Mouse (Mus musculus): ENCODE data around the gene Btbd9.

Btbd9 gene

GRCm38 (mm10) chr17:30212647-30213046, 363.6 kb downstream of the Btbd9 start:
- no peak for DNase-seq (ENCODE audit: low read depth, low spot score)

- no peak for DNase-seq (ENCODE audit: low read depth, low spot score)
Observed at GRCm38 (mm10) chr17:30210936-30211335, 365.4 kb downstream of the Btbd9 start.

- no peak for DNase-seq (ENCODE audit: low read depth, low spot score)
Observed at GRCm38 (mm10) chr17:30210262-30210661, 366.0 kb downstream of the Btbd9 start.

GRCm38 (mm10) chr17:30205062-30205825, 371.0 kb downstream of the Btbd9 start:
- no peak for DNase-seq (ENCODE audit: low read depth, low spot score)

GRCm38 (mm10) chr17:30200283-30200682, 376.0 kb downstream of the Btbd9 start:
- no peak for DNase-seq (ENCODE audit: low read depth, low spot score)

GRCm38 (mm10) chr17:30199374-30200247, 376.7 kb downstream of the Btbd9 start:
- DNase-seq (ENCODE audit: low read depth, low spot score), result no peak

- DNase-seq (ENCODE audit: low read depth, low spot score), result no peak
Observed at GRCm38 (mm10) chr17:30198422-30198821, 377.9 kb downstream of the Btbd9 start.

- no peak for DNase-seq (ENCODE audit: low read depth, low spot score)
Observed at GRCm38 (mm10) chr17:30197280-30198030, 378.8 kb downstream of the Btbd9 start.

GRCm38 (mm10) chr17:30196401-30197279, 379.6 kb downstream of the Btbd9 start:
- DNase-seq (ENCODE audit: low read depth, low spot score), result no peak

- no peak for DNase-seq (ENCODE audit: low read depth, low spot score)
Observed at GRCm38 (mm10) chr17:30195591-30196183, 380.6 kb downstream of the Btbd9 start.

- DNase-seq (ENCODE audit: low read depth, low spot score), result no peak
Observed at GRCm38 (mm10) chr17:30194629-30195445, 381.5 kb downstream of the Btbd9 start.

- no peak for DNase-seq (ENCODE audit: low read depth, low spot score)
Observed at GRCm38 (mm10) chr17:30194091-30194490, 382.2 kb downstream of the Btbd9 start.

- no peak for DNase-seq (ENCODE audit: low read depth, low spot score)
Observed at GRCm38 (mm10) chr17:30193615-30194014, 382.7 kb downstream of the Btbd9 start.

GRCm38 (mm10) chr17:30192416-30193005, 383.8 kb downstream of the Btbd9 start:
- DNase-seq (ENCODE audit: low read depth, low spot score), result no peak

- DNase-seq (ENCODE audit: low read depth, low spot score), result no peak
Observed at GRCm38 (mm10) chr17:30191097-30191640, 385.1 kb downstream of the Btbd9 start.

GRCm38 (mm10) chr17:30188031-30188981, 388.0 kb downstream of the Btbd9 start:
- DNase-seq (ENCODE audit: low read depth, low spot score), result no peak

- DNase-seq (ENCODE audit: low read depth, low spot score), result no peak
Observed at GRCm38 (mm10) chr17:30187581-30187980, 388.7 kb downstream of the Btbd9 start.

- DNase-seq (ENCODE audit: low read depth, low spot score), result no peak
Observed at GRCm38 (mm10) chr17:30187154-30187553, 389.1 kb downstream of the Btbd9 start.

All from retina, postnatal 7 days (tissue).